Mouse (Mus musculus): ENCODE data around the gene Fam57a. TPM values are rescaled to one million over a fixed set of nuclear protein-coding genes. Genes with fewer than 3 reads are reported as not detected.

The Fam57a gene
- 1.4 TPM for polyA plus RNA-seq (2017; shearing (Covaris generic))

DNA sequence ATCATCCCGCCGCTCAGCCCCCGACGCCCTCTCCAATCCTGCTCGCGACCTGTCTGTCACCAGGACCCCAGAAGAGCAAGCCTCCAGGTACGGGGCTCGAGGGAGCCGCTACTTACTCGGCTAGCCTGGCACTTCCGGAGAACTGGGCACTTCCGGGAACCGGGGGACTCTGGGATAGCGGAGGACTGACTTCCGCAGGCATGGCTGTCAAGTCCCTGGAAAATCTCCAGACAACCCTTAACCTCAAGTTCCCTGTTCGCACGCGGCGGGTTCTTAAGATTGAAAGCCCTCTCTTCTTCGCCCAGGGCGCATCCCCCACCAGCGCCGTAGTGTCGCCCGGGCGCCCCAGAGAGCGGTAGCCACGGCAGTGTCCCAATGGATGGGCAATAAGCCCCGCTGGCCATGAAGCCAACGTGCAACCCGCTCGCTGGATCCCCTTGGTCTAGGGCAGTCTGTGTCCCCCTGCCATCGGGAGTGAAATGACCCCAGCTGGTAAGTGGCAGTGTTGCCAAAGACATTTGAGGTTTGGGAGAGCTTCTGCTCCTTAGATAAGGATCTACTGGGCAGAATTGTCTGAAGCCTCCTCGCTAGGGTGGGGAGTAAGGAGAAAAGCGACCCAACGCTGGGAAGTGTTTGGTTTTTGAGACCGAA, at the start of gene Fam57a, which contains the start of gene Vps53:
Gene Fam57a, plus strand, starts transcription at position 177 of the 651 bp plus-strand sequence.
Gene Vps53, minus strand, starts transcription at position 153 of the 651 bp plus-strand sequence.

DNA sequence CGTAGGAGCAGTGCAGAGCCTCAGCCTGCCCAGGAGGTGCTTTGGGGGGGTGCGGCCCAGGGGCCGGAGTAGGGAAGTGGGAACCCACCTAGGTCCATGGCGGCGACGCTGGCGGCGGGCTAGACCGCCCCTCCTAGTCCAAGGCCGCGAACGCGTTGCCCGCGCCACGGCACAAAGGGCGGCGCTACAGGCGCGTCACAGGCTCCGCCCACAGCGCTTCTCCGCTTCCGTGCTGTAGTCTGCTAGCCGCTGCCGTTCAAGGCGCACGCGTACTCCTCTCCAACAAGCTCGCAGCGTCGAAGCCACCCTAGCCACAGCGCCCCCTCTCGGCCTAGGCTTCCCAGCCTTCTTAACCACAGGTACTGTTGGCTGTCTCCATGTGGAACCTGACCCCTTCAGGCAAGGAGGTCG, 37.9 kb downstream of the Fam57a start, which contains the start of the genes Dbil5 and Gemin4:
Gene Dbil5, plus strand, starts transcription at position 219 of the 411 bp plus-strand sequence.
Gene Gemin4, minus strand, starts transcription at position 275 of the 411 bp plus-strand sequence.

DNA sequence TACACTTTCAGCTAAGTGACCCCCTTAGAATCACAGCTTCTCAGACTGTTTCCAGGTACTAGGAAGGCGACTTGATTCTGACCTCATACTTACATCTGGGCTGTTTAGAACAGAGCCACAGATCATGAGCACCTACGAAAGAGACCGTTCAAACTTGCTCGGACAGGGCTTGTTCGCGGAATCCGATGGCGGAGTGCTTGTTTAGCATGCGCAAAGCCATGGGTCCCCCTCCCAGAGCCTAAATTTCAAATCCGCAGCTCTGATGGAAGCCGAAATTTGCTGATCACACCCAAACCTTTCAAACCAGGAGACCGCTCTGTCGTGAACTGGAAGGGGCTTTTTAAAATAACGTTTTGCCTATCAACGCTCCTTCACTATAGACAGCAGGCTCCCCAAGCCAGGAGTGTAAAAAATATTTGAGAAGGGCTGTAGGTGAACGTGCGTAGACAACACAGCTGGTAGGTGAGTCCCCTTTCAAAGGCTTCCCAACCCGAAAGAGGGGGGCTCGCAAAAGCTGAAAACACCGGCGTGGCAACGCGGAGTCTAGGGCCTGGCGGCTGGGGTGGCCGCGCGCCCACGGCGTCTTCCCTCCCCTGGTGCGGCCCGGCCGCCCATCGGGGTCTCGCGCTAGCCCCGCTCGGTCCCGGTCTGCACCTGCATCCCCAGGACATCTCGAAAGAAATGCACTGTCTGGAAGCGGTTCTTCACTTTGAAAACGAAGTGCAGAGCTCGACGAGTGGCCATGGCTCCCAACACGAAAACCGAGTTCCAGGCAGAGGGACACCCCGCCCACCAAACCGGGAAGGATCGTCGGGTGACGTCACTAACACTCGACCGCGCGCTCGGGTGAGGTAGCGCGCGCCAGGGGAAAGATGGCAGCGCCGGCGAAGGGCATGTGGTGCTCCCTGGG, 63.7 kb downstream of the Fam57a start, which contains the start of the genes Mrm3 and Glod4:
Gene Mrm3, plus strand, starts transcription at position 815 of the 910 bp plus-strand sequence.
Gene Glod4, minus strand, starts transcription at position 825 of the 910 bp plus-strand sequence.

Other genes with a start within 250 kb of the Fam57a start
- 10.7 TPM for gene Rph3al, start 241.2 kb upstream of the Fam57a start, polyA plus RNA-seq (2017; shearing (Covaris generic))
- gene 1700016K19Rik, start 179.8 kb upstream of the Fam57a start, polyA plus RNA-seq (2017; shearing (Covaris generic)): not detected
- 171 TPM for gene Rflnb, start 151.9 kb upstream of the Fam57a start, polyA plus RNA-seq (2017; shearing (Covaris generic))
- 42.8 TPM for gene Vps53, start within 50 bp of the Fam57a start, polyA plus RNA-seq (2017; shearing (Covaris generic))
- gene Dbil5, start 37.9 kb downstream of the Fam57a start, polyA plus RNA-seq (2017; shearing (Covaris generic)): not detected
- gene Gemin4, start 38.0 kb downstream of the Fam57a start, polyA plus RNA-seq (2017; shearing (Covaris generic)): 10.9 TPM
- 13.9 TPM for gene Mrm3, start 64.0 kb downstream of the Fam57a start, polyA plus RNA-seq (2017; shearing (Covaris generic))
- 40.2 TPM for gene Glod4, start 64.1 kb downstream of the Fam57a start, polyA plus RNA-seq (2017; shearing (Covaris generic))
- 2.5 TPM for gene Nxn, start 219.5 kb downstream of the Fam57a start, polyA plus RNA-seq (2017; shearing (Covaris generic))
- gene Timm22, start 227.3 kb downstream of the Fam57a start, polyA plus RNA-seq (2017; shearing (Covaris generic)): 23.7 TPM

Data from naive thymus-derived CD4-positive, alpha-beta T cell, adult 5 months (primary cell).